Mouse (Mus musculus) left cerebral cortex, adult 11 months (tissue): Measurements from ENCODE around the gene Slc9a8.

Experiments used
- DNase-seq: peaks from one replicate; pipeline ENCODE4 v3.0.0; 2022; ENCODE audit warnings: low spot score

Gene Slc9a8

DNA sequence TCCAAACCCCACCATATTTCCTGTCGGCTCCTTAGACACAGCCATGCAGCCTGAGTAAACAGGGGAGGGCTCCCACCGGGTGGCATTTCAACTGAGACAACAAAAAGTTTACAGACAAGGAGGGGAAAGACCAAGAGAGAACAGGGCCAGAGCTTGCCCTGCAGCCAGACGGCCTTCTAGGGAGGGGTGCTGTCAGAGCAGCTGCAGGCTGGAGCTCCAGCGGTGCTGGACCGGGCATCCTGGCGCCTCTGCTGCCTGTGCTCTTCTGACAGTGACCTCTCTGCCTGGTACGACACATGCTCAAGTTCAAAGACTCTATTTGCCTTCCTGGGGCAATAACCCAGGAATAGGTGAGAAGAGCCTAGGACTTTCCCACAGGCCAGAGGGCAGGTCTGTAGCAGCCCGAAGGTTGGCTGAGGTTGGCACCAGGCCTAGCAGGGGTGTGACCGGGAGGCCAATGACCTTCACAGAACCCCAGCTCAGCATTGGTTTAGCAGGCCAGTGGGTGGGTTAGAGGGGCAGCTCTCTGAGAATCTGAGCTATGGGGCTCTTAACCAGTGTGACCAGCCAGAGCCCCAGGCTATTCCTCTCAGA is 5.4 kb upstream of the Slc9a8 start:
- DNase-seq: no peak

DNA sequence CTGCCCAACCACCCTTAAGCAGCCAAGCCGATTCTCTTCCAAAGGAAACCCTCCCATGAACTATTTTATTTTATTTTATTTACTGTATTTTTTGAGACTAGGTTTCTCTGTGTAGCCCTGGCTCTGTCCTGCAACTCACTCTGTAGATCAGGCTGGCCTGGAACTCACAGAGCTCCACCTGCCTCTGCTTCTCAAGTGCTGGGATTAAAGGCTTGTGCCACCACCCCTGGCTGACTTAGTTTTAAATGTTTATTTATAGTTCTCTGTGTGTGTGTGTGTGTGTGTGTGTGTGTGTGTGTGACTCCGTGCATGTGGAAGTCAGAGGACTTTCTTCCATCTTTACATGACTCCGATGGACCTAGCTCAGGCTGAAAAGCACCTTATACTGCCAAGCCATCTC is 4.5 kb upstream of the Slc9a8 start:
- no peak for DNase-seq

DNA sequence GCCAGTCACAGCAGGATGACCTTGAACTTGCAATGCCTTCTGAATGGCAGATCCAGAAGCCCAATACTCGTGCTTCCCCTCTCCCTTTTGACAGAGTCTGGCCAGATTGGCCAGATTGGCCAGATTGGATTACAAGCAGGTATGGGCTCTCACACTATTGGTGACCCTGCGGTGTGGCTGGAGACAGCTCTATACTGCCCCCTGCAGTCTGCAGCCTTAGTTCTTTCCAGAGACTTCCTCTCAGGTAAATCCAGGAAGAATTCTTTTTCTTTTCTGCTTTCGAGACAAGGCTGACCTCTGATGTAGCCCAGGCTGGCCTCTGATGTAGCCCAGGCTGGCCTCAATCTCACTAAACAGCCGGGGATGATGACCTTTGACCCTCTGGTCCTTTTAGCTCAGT is 3.8 kb upstream of the Slc9a8 start:
- DNase-seq: no peak

DNA sequence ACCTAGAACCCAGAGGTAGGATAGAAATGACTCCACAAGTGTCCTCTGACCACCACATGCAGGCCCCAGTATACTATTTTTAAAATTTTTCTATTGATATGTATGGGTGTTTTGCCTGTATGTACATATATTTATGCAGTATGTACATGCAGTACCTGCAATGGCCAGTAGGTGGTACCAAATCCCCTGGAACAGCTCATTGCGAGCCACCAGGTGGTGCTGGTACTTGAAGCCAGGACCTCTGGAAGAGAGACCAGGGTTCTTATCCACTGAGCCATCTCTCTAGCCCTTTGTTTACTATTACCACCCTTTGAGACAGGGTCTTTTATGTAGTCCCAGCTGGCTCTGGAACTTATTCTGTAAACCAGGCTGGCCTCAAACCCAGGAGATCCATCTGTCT is 2.3 kb upstream of the Slc9a8 start:
- DNase-seq: peak; percentile 53

DNA sequence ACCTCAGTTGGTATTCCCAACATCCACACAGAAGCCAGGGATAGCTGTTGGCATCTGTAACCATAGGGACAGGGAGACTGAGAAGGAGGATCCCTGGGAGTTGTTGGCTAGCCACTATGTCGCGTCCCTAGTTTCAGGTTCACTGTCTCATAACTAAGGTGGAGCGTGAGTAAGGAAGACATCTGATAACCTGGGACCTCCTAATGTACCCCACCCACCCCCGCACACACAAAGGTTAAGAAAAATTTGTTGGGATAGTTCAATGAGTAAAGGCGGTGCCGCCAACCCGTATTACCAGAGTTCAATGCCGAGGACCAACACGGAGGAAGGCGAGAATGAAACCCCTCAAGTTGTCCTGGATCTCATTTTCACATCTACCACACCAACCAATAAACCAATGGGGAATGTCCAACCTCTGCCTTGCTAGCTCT is 686 bp upstream of the Slc9a8 start:
- DNase-seq: no peak

DNA sequence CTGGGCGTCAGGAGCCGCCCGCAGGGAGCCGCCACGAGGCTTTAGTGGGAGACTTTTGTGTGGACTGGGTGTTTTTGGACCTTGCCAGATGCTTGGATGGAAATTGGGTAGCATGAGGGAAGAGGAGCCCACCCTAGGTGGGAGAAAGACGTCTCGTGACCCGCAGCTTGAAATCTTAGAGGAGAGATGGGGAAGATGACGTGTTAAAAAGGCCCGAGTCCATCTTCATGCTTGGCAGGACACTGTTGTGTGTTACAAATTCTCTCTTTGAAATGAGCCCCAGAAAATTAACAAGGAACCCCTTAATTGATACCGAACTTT is 598 bp downstream of the Slc9a8 start:
- no peak for DNase-seq

DNA sequence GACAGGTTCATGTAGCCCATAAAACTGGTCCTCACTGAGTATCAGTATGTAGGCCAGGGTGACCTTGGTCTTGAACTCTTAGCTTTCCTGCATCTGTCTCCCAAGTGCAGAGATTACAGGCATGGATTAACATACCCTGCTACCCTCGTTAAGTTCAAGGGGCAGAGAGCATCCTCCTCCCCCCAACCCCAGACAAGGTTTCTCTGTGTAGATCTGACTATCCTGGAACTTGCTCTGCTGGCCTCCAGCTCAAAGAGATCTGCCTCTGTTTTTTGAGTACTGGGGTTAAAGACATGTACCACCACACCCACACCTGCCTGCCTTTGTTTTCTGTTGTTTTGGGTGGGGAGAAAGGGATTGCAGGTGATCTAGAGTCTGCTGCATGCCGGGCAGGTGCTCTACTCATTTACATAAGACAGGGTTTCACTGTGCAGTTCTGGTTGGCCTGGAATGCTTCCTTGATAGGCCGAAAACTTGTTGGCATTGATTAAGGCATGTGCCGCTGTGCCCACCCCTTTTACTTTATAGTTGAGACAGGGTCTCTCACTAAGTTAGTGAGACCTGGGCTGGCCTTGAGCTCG is 1.6 kb downstream of the Slc9a8 start:
- no peak for DNase-seq

DNA sequence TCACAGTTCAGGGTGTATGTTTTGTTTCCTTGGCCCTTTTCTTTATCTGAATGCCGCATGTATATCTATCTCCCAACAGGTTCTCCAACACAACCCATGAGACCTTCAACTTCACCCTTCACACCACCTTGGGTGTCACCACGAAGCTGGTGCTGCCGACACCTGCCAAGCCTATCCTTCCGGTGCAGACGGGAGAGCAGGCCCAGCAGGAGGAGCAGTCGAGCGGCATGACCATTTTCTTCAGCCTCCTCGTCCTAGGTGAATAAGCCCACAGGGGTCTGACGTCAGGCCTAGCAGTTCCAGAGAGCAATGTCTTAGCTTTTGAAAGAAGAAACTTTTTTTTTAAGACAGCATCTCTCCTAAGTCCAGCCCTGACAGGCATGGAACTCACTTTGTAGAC is 2.5 kb downstream of the Slc9a8 start:
- no peak for DNase-seq

DNA sequence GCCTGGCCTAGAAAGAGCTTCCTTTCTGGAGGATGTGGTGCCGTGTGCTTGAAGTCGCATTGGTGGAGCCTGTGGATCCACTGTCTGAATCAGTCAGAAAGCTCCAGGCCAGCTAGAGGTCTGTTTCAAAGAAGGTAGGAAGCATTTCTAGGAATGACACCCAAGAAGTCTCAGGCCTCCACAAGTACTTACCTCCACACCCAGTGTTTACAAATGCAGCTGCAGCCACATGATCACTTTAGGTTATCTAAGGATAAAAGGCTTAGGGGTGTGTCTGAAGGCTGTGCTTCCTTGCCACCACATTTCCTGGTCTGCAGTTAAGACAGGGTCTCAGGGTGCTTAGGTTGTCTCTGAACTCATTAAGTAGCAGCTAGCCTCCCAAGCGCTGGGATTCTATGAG is 3.0 kb downstream of the Slc9a8 start:
- DNase-seq: no peak

DNA sequence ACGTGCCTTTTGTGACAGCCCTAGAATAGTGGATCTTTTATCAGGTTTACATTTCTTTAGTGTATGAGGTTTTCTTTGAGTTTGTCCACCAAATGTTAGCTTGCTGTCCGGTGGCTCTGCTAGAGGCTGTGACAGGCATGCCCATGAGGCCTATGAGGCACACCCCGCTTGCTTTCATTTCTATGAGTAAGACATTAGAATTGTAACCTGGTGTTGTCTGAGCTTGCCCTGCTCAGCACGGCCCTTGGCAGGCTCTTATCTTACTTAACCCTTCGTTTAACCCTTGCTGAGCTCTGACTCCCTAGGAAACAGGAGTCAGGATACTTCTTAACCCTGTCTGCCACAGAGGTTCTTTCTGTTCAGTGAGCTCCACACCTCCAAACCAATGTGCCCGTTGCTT is 3.9 kb downstream of the Slc9a8 start:
- no peak for DNase-seq

DNA sequence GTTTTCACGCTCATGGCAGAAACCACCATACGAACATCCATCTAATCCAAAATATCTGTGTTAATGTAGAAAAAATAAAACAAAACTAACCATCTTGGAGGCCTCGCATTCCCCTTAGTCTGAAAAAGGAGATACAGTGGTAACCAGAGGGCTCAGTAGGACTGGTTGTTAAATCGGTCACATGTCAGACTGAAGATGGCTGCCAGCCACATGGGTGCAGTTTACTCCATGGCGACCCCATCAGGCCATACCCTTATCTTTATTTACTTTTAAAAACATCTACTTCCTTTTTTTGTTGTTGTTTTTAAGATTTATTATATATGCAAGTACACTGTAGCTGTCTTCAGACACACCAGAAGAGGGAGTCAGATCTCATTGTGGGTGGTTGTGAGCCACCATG is 8.1 kb downstream of the Slc9a8 start:
- no peak for DNase-seq

DNA sequence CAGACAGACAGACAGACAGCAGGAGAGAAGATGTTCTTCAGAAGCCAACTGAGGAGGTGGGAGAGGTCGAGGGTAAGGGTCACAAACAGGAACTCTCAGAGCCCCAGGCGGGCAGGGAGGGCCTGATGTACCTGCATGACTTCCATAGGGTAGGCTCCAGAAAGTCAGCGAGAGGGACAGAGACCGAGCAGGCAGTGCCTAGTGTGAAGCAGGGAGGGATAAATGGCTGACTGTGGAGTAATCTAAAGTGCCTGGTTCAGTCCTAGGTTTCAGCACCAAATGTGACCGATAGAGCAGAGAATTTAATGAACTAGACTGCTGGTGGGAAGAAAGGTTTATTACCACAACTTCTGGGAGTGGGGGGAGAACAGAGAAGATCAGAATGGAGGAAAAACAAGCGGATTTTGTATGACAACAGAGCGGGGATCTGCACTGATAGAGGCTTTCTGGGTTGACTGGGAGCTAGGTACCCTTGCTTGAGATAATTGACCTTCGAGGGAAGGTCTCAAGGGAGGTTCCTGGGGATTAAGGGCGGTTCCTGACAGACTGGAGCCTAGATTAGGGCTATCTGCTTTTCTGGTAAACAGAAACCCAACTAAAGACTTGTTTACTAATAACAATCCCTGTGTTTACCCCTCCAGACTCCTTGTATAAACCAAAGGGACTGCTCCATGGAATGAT is 9.4 kb downstream of the Slc9a8 start:
- DNase-seq: no peak

DNA sequence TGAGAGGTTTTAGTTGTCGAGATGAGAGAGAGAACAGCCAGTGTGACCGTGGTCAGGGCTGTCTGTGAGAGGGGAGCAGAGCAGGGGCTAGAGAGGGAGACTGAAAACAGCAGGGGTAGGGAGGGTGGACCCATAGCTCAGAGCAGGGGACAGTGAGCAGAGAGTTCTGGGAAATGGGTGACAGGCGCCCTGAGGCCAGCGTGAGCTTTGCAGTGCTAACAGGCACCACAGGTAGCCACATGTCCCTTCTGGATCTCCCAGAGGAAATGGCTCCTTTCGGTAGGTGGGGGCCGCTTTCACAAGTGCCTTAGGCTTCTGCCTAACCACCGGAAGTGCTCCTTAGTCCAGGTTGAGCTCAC is 9.9 kb downstream of the Slc9a8 start:
- DNase-seq: no peak

DNA sequence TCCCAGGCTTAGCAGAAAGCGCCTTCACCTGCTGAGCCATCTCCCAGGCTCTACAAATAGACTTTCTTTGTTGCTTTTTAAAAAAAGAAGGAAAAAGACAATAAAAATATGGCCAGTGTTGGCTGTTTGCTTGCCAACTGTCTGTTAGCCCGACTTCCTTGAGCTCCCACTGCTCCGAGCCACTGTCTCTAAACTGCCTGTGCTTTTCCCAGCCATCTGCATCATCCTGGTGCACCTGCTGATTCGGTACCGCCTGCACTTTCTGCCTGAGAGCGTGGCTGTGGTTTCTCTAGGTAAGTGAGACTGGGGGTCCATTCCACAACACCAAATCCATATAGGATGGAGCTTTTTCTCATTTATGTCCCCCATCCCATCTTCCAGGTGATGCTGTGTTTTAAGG is 13.1 kb downstream of the Slc9a8 start:
- DNase-seq: no peak

DNA sequence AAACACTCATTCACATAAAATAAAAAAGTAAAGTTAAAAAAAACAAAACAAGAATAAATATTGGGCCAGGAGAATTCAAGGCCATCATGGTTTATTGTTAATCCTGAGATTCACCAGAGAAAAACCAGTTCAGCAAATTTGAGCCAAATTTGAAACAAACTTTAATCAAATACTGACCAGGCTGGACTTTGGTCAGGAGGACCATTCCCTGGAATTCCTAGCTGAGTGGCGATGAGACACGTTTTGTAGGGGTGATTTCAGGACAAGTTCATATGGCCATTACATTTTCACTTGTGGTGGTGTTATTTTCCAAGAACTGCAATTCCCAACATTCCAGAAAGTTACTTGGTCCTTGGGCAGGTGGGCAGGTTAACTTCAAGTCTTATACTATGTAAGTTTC is 14.1 kb downstream of the Slc9a8 start:
- DNase-seq: no peak

DNA sequence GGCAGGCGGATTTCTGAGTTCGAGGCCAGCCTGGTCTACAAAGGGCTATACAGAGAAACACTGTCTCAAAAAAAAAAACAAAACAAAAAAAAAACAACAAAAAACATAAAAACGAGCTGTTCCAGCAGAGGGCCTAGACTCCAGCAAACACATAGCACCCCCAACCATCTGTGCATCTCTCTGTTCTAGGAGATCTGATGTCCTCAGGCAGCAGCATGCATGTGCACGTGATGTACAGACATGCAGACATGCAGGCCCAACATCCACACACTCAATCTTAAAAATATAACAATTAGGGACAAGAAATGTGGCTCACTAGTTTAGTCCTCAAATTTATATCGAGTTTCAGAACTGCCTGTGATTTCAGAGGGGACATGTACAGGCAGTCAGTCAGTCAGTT is 14.9 kb downstream of the Slc9a8 start:
- no peak for DNase-seq

DNA sequence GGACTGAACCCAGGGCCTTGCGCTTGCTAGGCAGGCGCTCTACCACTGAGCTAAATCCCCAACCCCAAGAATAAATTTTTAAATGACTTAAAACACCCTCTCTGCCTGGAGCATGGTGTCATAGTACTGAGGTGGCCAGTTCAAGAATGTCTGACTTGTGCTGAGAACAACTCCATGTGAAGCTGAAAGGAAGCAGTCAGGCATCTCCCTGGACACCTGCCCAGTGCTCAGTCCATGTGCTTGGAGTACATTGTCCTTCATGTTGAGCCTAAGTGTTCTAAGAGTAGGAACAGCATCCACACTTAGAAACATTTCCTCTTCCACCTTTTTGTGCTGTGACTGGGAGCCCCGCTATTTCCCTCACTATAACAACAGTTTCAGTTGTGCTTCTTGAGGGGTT is 17.9 kb downstream of the Slc9a8 start:
- DNase-seq: no peak

DNA sequence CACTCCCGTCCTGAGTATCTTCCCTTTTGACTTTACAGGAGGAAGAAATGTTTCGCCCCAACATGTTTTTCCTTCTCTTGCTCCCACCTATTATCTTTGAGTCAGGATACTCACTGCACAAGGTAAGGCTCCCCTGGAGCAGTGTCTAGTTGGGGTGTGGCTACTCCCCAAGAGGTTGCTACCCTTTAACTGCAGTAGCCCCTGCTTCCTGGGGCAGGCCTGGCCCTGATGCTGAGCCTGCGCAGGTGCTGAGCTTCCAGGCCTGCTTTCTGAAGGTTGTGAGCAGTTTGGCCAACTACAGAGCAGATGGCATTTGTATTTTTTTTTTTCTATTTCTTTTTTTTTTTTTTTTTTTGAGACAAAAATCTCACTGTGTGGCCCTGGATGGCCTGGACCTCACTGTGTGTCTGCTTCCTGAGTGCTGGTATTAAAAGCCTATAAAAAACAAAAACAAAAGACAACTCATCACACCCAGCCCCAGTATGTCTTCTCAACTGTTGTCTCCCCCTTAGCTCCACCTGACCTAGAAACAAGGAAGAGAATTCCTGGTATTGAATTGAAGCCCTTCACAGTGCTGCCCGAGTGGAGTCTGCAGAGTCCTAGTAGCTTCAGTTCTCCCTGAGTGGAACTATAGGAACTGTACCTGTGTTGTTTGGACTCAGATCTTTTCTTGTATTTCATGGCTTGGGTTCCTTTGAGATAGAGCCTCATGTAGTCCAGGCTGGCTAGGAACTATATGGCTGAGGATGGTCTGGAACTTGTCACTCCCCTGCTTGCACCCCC is 22.1 kb downstream of the Slc9a8 start:
- no peak for DNase-seq

DNA sequence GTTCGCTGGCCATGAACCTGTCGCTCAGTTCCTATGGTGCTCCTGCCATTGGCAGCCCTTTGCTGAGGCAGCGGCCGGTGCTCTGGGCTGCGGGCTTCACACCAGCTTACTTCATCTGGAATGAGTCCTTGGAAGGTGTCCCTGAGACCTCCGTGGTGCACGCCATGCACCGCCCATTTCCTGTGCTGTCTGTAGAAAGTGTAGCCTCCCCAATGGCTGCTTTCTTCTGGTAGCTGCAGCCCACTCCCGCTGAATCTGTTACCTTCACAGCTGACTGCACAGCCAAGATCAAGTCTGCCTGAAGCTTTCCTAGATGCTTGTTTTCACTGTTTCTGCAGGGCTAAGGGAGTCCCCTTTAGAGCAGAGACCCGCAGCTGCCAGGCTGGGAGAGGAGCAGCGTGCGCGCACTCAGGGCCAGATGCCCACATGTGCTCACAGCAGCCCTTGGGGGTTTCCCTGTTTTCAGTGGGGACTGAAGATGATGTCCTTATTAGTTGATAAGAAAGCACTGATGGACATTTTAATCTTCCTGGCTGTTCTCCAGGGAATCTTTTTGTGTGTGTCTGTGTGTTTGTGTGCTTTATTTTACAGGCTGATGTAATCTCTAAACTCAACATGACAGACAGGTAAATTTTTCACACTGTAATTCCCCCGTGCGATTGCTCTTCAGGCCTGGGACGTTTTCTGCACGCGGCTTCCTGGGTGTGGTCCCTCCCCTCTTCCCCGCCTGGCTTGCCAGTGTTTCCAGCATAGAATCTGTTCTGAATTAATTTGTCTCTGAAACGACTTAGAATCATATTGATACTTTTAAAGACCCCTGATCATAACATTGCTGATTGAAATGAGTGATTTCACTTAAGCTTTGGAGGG is 24.6 kb downstream of the Slc9a8 start:
- no peak for DNase-seq

DNA sequence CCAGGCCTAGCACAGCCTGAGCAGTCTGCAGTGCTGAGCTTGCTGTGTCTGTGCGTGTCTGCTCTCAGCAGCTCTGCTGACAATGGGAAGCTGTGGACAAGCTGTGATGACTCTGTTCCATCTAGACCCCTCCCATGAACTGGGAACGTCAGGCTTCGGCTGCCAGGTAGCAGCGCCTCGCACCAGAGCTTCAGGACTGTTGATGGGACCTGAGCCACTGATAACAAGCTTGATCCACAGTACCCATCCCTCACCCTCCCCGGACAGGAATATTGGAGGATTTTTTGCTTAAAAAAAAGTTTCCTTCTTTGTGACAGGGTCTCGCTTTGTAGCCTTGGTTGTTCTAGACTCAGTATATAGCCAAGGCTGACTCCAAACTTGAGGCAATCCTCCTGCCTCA is 25.7 kb downstream of the Slc9a8 start:
- DNase-seq: no peak

DNA sequence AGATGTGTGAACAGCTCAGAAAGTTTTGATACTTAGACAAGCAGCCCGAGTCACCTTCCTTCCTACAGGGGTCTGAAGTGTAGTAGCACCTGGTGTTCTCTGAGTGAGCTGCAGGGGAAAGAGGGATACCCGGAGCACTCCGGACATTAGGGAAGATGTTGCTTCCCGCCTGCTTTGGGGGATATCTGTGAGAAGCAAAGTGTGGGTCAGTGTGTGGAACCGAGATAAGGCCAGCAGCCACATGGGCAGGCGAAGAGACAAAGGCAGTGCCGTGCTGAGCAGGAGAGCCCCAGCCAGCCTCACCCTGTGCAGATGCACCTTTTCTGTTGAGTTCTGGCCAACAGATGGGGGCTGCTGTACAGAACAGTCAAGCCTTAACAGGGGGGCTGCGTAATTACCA is 26.1 kb downstream of the Slc9a8 start:
- no peak for DNase-seq
